8 mouse cellular contexts compared by ENCODE assay signal in genomic region chr10:77418138-77418537, GRCm38 (mm10). TPM values are rescaled to one million over a fixed set of nuclear protein-coding genes. Genes with fewer than 3 reads are reported as not detected.
DNase-seq lines count a peak whose midpoint lies in the region; ATAC-seq lines count a peak whose summit lies in the region.

Gene Adarb1, minus strand, starts transcription at chr10:77418270.

- H3K27ac ChIP-seq in hindbrain, embryonic 13.5 days: peak within 1 kb of the TSS; percentile 89

- peak within 1 kb of the TSS; percentile 88 for H3K9ac ChIP-seq in hindbrain, embryonic 13.5 days

- no peaks in the 10 kb centered on the region for H3K36me3 ChIP-seq in hindbrain, embryonic 13.5 days

- H3K4me1 ChIP-seq in hindbrain, embryonic 13.5 days (replicated peaks): peaks cover 22% of the 10 kb centered on the region

- DNase-seq in T-cell, adult 2 months (ENCODE audit: low spot score): peak; percentile 92
- DNase-seq in cerebellum, postnatal 25 days: peak; percentile 93 to 96
- peak; percentile 78 to 79 for DNase-seq in frontal cortex, postnatal 25 days (ENCODE audit: low spot score in 2 of 2)
- peak; percentile 84 to 91 for DNase-seq in layer of hippocampus, postnatal 14 days (ENCODE audit: low spot score in 2 of 2)
- peak; percentile 92 for DNase-seq in lung, postnatal 10 days
- DNase-seq in ovary, postnatal 14 days (ENCODE audit: low spot score): peak; percentile 87
- DNase-seq in thymus, postnatal 10 days (ENCODE audit: low spot score in 2 of 2): peak; percentile 85 to 89

- peaks cover 17% of the 10 kb centered on the region for H3K27me3 ChIP-seq in hindbrain, embryonic 13.5 days

- no peaks in the 10 kb centered on the region for H3K9me3 ChIP-seq in hindbrain, embryonic 13.5 days

- peak within 1 kb of the TSS; percentile 80 for H3K4me3 ChIP-seq in hindbrain, embryonic 13.5 days

- H3K4me2 ChIP-seq in hindbrain, embryonic 13.5 days: peak within 1 kb of the TSS; percentile 96

- peak; percentile 95 for ATAC-seq in hindbrain, embryonic 13.5 days (ENCODE audit: low FRiP score)

- under 1% methylated on average over 56 of the region's 57 CpGs for WGBS in hindbrain, embryonic 13.5 days

RNA-seq across cellular contexts. Expression of gene Adarb1, which starts in this region (rescaled TPM):
- 12.0 and 13.4 TPM in 2 replicates for polyA plus RNA-seq in hindbrain, embryonic 13.5 days (2015; fragmentation: Nextera tagmentation; extraction: Ambion mirVana)
- total RNA-seq in layer of hippocampus, postnatal 14 days (2021): 100 to 1,000 TPM in 1 of 2 experiments, 10 to 100 TPM in 1; 94.7 to 110 TPM

Comparison
In these comparisons a context has a peak if more than half of its experiments do, and no peak if none do; other contexts are left out.
1. Peak in every context shown above with its lines: DNase-seq, ATAC-seq, H3K4me3 ChIP-seq and H3K27ac ChIP-seq.